In genomic region chr13:93690821-93691220, GRCm38 (mm10) we compare ENCODE assay signal across 20 mouse cellular contexts. TPM values are rescaled to one million over a fixed set of nuclear protein-coding genes. Genes with fewer than 3 reads are reported as not detected.
"Had no signal": no experiment of that assay in that cellular context is flagged by ENCODE, and none has a peak within 500 bp of the region (broad histone marks: within the 10 kb centered on the region; RNA-seq: fewer than 3 reads in every experiment).

No protein-coding gene starts in this region.

- DNase-seq: cerebellum, adult 8-10 months; cerebellum, adult 9-10 months; cerebellum, adult 9-11 months; cerebellum, postnatal 10 days; cerebellum, postnatal 14 days; cerebellum, postnatal 25 days; cerebellum, postnatal 36 days; embryo, embryonic 11 days; forebrain, postnatal 0 days; gastrocnemius, adult 2 months; gastrocnemius, postnatal 10 days; gastrocnemius, postnatal 14 days; gastrocnemius, postnatal 25 days; gastrocnemius, postnatal 36 days; heart, adult 18-20 months; heart, adult 2 months had no signal

RNA-seq across cellular contexts. Expression of gene Dmgdh, which starts 16.6 kb away (rescaled TPM):
- total RNA-seq: common myeloid progenitor, adult 5-6 weeks; gastrocnemius, adult 2 months; gastrocnemius, postnatal 10 days; gastrocnemius, postnatal 14 days; gastrocnemius, postnatal 25 days; gastrocnemius, postnatal 36 days; granulocyte monocyte progenitor cell, adult 5-6 weeks; heart, adult 18-20 months; heart, adult 2 months; heart, adult 8-10 months had no signal

RNA-seq across cellular contexts. Expression of gene Bhmt2, which starts 16.7 kb away (rescaled TPM):
- total RNA-seq: common myeloid progenitor, adult 5-6 weeks; gastrocnemius, adult 2 months; gastrocnemius, adult 8-10 months; gastrocnemius, postnatal 14 days; gastrocnemius, postnatal 25 days; gastrocnemius, postnatal 36 days; granulocyte monocyte progenitor cell, adult 5-6 weeks; heart, adult 18-20 months; heart, adult 2 months; heart, adult 8-10 months had no signal

RNA-seq across cellular contexts. Expression of gene Bhmt, which starts 53.1 kb away (rescaled TPM):
- total RNA-seq: common myeloid progenitor, adult 5-6 weeks; forebrain, postnatal 0 days; gastrocnemius, adult 2 months; gastrocnemius, postnatal 25 days; gastrocnemius, postnatal 36 days; granulocyte monocyte progenitor cell, adult 5-6 weeks; heart, adult 18-20 months; heart, adult 2 months; heart, adult 8-10 months had no signal
